Comparison of ENCODE assay signal across 8 mouse cellular contexts in genomic region chr4:134238279-134238651, GRCm38 (mm10). TPM values are rescaled to one million over a fixed set of nuclear protein-coding genes. Genes with fewer than 3 reads are reported as not detected.
DNase-seq lines count a peak whose midpoint lies in the region; ATAC-seq and TF ChIP-seq lines count a peak whose summit lies in the region.

Gene Cnksr1, minus strand, starts transcription at chr4:134238399.

- DNase-seq in adrenal gland, adult 8-10 months = peak; percentile 75
- peak; percentile 57 for DNase-seq in fibroblast of lung, adult 2 months (ENCODE audit: low read depth)
- DNase-seq in heart, postnatal 10 days = peak; percentile 84
- peak; percentile 96 to 97 for DNase-seq in kidney, postnatal 36 days
- no peak for DNase-seq in B cell, adult 2 months
- no peak for DNase-seq in layer of hippocampus, adult 11-12 months (ENCODE audit: low spot score)

- no peaks in the 10 kb centered on the region for H3K79me2 ChIP-seq in C2C12 (ENCODE audit: control insufficient read depth, insufficient read depth)

- intact Hi-C loops in heart, postnatal 10 days (cut with DNase I) = loop anchor here (2.0 kb wide), 1 partner anchor 51 kb away; the partner anchor contains the start of gene Cep85

- ATAC-seq in midbrain, embryonic 15.5 days (replicated peaks) = no peak

- H3K36me3 ChIP-seq in C2C12 (ENCODE audit: control insufficient read depth, insufficient read depth) = no peaks in the 10 kb centered on the region
- no peaks in the 10 kb centered on the region for H3K36me3 ChIP-seq in midbrain, embryonic 15.5 days (replicated peaks)

- H3K79me3 ChIP-seq in C2C12 (ENCODE audit: low read depth) = no peaks in the 10 kb centered on the region

- WGBS in midbrain, embryonic 15.5 days = 3% methylated on average over 18 of the region's 18 CpGs

- peak within 1 kb of the TSS; percentile 30 for H3ac ChIP-seq in C2C12 (ENCODE audit: control insufficient read depth, insufficient read length, low read depth)

- no peak within 1 kb of the TSS for H3K9ac ChIP-seq in midbrain, embryonic 15.5 days

- no peak for TF ChIP-seq CTCF in C2C12 (IDR thresholded peaks at IDR 0.05; ENCODE audit: control insufficient read depth, insufficient read depth, insufficient read length)

- H3K27ac ChIP-seq in midbrain, embryonic 15.5 days = no peak within 1 kb of the TSS

- H3K9me3 ChIP-seq in midbrain, embryonic 15.5 days = no peaks in the 10 kb centered on the region

- H3K27me3 ChIP-seq in C2C12 (ENCODE audit: control insufficient read depth, insufficient read depth, insufficient read length) = peaks cover 10% of the 10 kb centered on the region
- H3K27me3 ChIP-seq in midbrain, embryonic 15.5 days (replicated peaks) = peaks cover 16% of the 10 kb centered on the region

- peaks cover 10% of the 10 kb centered on the region for H3K4me1 ChIP-seq in midbrain, embryonic 15.5 days

- peak within 1 kb of the TSS; percentile 34; the same call in 1 of the 2 replicates for H3K4me2 ChIP-seq in midbrain, embryonic 15.5 days

- no peak within 1 kb of the TSS for H3K4me3 ChIP-seq in C2C12 (ENCODE audit: insufficient read depth, poor library complexity, severe bottlenecking)
- no peak within 1 kb of the TSS for H3K4me3 ChIP-seq in midbrain, embryonic 15.5 days

TF ChIP-seq in C2C12, 6 proteins besides CTCF, POLR2A, EP300 and RAD21:
- no peak for TF ChIP-seq MAX (IDR thresholded peaks at IDR 0.05)
- no peak for TF ChIP-seq CEBPB (IDR thresholded peaks at IDR 0.05; ENCODE audit: low read depth)
- no peak for TF ChIP-seq MYOG (IDR thresholded peaks at IDR 0.05; ENCODE audit: control insufficient read depth, extremely low read depth, insufficient read length)
- no peak for TF ChIP-seq MYOD1 (IDR thresholded peaks at IDR 0.05; ENCODE audit: control insufficient read depth, insufficient read length, low read depth)
- TF ChIP-seq FOSL1 (IDR thresholded peaks at IDR 0.05; ENCODE audit: insufficient read depth, low read length, poor library complexity, severe bottlenecking) = no peak
- TF ChIP-seq USF1 (IDR thresholded peaks at IDR 0.05; ENCODE audit: low read depth) = no peak

RNA-seq across cellular contexts. Expression of gene Cnksr1, which starts in this region (rescaled TPM):
- 0.02 TPM for polyA plus RNA-seq in C2C12 (2012; fragmentation: generic; extraction: Trizol)
- total RNA-seq in adrenal gland, adult 8-10 months (2022) = under 1 TPM; 0.17 to 0.65 (median 0.46) TPM
- 1 to 10 TPM; 2.3 to 4.4 TPM for total RNA-seq in heart, postnatal 10 days (2021)
- 0.42 TPM in 1 of 2 replicates, not detected in the other for polyA plus RNA-seq in midbrain, embryonic 15.5 days (2015; fragmentation: Nextera tagmentation; extraction: Ambion mirVana)

Comparison
In these comparisons a context has a peak if more than half of its experiments do, and no peak if none do; other contexts are left out.
1. Peak in DNase-seq in adrenal gland, adult 8-10 months; RNA of the gene not detected or under 1 TPM.
2. DNase-seq: peak in fibroblast of lung, adult 2 months (single experiment), heart, postnatal 10 days (2 of 2) and kidney, postnatal 36 days (2 of 2); none in B cell, adult 2 months (0 of 2) and layer of hippocampus, adult 11-12 months (single experiment).